Mouse (Mus musculus): ENCODE data around the gene Foxo3. TPM values are rescaled to one million over a fixed set of nuclear protein-coding genes. Genes with fewer than 3 reads are reported as not detected.

The Foxo3 gene
- polyA plus RNA-seq, 1 experiment = 49.3 TPM

DNA sequence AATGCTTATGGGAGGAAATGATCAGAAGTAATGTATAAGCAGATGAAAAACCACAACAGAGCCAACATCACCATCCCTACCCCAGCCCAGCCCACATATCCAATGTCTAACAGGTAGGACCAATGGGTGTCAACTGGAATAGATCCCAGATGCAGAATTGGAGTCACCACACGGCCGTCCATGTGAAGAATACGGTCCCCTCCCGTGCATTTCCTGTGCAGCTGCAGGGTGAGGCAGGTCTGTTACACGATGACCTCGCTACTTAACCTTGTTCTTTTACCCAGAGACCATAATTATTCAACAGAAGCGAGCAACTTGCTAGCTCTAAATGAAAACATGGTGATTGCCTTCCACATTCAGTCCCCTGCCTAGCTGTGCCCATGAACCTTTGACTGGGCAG is 23.4 kb upstream of the Foxo3 start:
- no peak for DNase-seq

GRCm38 (mm10) chr10:42299426-42299825 is 22.9 kb upstream of the Foxo3 start:
- 76% methylated on average over 6 of the region's 6 CpGs for WGBS
- H3K4me3 ChIP-seq (replicated peaks; ENCODE audit: extremely low read depth, low read depth, low read length) = no peak overlapping the region
- DNase-seq = no peak
- no peaks in the 10 kb centered on the region for H3K4me1 ChIP-seq (ENCODE audit: control insufficient read depth, insufficient read depth, low read length)
- TF ChIP-seq CTCF (IDR thresholded peaks at IDR 0.05; ENCODE audit: insufficient read depth, low read length) = no peak
- TF ChIP-seq POLR2A (IDR thresholded peaks at IDR 0.05; ENCODE audit: borderline replicate concordance, extremely low read depth, low read depth, low read length) = no peak

More for the DNA sequence above, 23.4 kb upstream of the Foxo3 start:
- H3K4me3 ChIP-seq (replicated peaks; ENCODE audit: extremely low read depth, low read depth, low read length) = no peak overlapping the region
- WGBS = 37% methylated on average over 7 of the region's 7 CpGs
- TF ChIP-seq POLR2A (IDR thresholded peaks at IDR 0.05; ENCODE audit: borderline replicate concordance, extremely low read depth, low read depth, low read length) (no peak), CTCF (IDR thresholded peaks at IDR 0.05; ENCODE audit: insufficient read depth, low read length) (no peak)
- no peaks in the 10 kb centered on the region for H3K4me1 ChIP-seq (ENCODE audit: control insufficient read depth, insufficient read depth, low read length)

DNA sequence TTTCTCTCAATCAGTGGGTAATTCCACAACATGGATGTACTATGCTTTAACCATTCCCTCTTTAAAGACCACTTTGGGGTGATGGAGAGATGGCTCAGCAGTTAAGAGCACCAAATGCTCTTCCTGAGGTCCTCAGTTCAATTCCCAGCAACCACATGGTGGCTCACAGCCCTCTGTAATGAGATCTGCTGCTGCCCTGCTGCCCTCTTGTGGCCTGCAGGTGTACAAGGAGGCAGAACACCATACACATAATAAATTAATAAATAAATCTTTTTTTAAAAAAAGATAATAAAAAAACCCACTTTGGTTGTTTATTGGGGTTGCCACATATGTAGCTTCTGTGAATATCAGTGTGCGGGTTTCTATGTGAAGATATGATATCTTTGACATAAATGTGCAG is 21.4 kb upstream of the Foxo3 start:
- DNase-seq = peak; percentile 10
- WGBS = 91% methylated on average over 1 of the region's 1 CpGs
- no peaks in the 10 kb centered on the region for H3K4me1 ChIP-seq (ENCODE audit: control insufficient read depth, insufficient read depth, low read length)
- TF ChIP-seq POLR2A (IDR thresholded peaks at IDR 0.05; ENCODE audit: borderline replicate concordance, extremely low read depth, low read depth, low read length) = no peak
- TF ChIP-seq CTCF (IDR thresholded peaks at IDR 0.05; ENCODE audit: insufficient read depth, low read length) = peak; percentile 58
- no peak overlapping the region for H3K4me3 ChIP-seq (replicated peaks; ENCODE audit: extremely low read depth, low read depth, low read length)

GRCm38 (mm10) chr10:42297109-42297508 is 20.6 kb upstream of the Foxo3 start:
- Histone ChIP-seq H3K4me1 (ENCODE audit: control insufficient read depth, insufficient read depth, low read length) (no peaks in the 10 kb centered on the region), H3K4me3 (replicated peaks; ENCODE audit: extremely low read depth, low read depth, low read length) (no peak overlapping the region)
- 76% methylated on average over 2 of the region's 2 CpGs for WGBS
- TF ChIP-seq CTCF (IDR thresholded peaks at IDR 0.05; ENCODE audit: insufficient read depth, low read length) (no peak), POLR2A (IDR thresholded peaks at IDR 0.05; ENCODE audit: borderline replicate concordance, extremely low read depth, low read depth, low read length) (no peak)
- no peak for DNase-seq

GRCm38 (mm10) chr10:42296559-42296958 is 20.0 kb upstream of the Foxo3 start:
- no peak for TF ChIP-seq CTCF (IDR thresholded peaks at IDR 0.05; ENCODE audit: insufficient read depth, low read length)
- no peak for TF ChIP-seq POLR2A (IDR thresholded peaks at IDR 0.05; ENCODE audit: borderline replicate concordance, extremely low read depth, low read depth, low read length)
- DNase-seq = no peak
- Histone ChIP-seq H3K4me1 (ENCODE audit: control insufficient read depth, insufficient read depth, low read length) (no peaks in the 10 kb centered on the region), H3K4me3 (replicated peaks; ENCODE audit: extremely low read depth, low read depth, low read length) (no peak overlapping the region)
- WGBS = 84% methylated on average over 4 of the region's 4 CpGs

DNA sequence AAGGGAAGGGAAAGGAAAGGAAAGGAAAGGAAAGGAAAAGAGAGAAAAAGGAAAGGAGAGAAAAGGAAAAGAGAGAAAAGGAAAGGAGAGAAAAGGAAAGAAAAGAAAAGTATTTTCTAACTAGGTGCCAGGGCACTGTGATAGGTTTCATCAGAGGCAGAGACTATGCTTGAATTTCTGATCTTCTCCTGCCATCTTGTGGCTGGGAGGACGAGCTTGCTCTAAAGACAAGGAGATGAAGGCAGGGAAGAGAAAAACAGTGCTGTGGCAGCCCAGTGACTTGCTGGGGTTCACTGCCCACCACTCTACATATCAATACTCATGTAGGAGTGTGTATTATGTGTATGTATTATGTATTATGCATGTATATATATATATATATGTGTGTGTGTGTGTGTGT is 18.5 kb upstream of the Foxo3 start:
- 9% methylated on average over 1 of the region's 1 CpGs for WGBS
- no peaks in the 10 kb centered on the region for H3K4me1 ChIP-seq (ENCODE audit: control insufficient read depth, insufficient read depth, low read length)
- H3K4me3 ChIP-seq (replicated peaks; ENCODE audit: extremely low read depth, low read depth, low read length) = no peak overlapping the region
- DNase-seq = no peak
- TF ChIP-seq POLR2A (IDR thresholded peaks at IDR 0.05; ENCODE audit: borderline replicate concordance, extremely low read depth, low read depth, low read length) = no peak
- peak; percentile 52 for TF ChIP-seq CTCF (IDR thresholded peaks at IDR 0.05; ENCODE audit: insufficient read depth, low read length)

DNA sequence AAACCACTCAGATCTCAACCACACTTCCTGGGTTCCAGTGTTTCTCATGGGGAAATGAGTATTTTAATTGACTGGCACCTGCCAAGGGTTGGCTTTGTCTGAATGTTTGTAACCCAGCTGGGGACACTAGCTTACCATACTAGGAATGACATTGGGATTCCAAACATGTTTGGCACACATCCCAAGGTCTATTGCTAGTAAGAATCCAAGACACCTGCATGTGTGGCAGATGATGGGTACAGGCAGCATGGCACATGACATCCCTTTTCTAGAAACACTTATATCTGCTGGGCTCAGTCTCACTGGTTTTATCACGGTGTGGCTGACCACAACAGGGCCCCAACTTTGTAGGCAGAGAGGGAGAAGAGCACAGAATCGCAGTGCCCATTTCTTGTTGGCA is 17.8 kb upstream of the Foxo3 start:
- DNase-seq = no peak
- WGBS = 41% methylated on average over 2 of the region's 2 CpGs
- Histone ChIP-seq H3K4me3 (replicated peaks; ENCODE audit: extremely low read depth, low read depth, low read length) (no peak overlapping the region), H3K4me1 (ENCODE audit: control insufficient read depth, insufficient read depth, low read length) (no peaks in the 10 kb centered on the region)
- TF ChIP-seq CTCF (IDR thresholded peaks at IDR 0.05; ENCODE audit: insufficient read depth, low read length) (no peak), POLR2A (IDR thresholded peaks at IDR 0.05; ENCODE audit: borderline replicate concordance, extremely low read depth, low read depth, low read length) (no peak)

- TF ChIP-seq POLR2A (IDR thresholded peaks at IDR 0.05; ENCODE audit: borderline replicate concordance, extremely low read depth, low read depth, low read length) = no peak
- no peak for TF ChIP-seq CTCF (IDR thresholded peaks at IDR 0.05; ENCODE audit: insufficient read depth, low read length)
- H3K4me1 ChIP-seq (ENCODE audit: control insufficient read depth, insufficient read depth, low read length) = no peaks in the 10 kb centered on the region
- peak; percentile 25 for DNase-seq
- H3K4me3 ChIP-seq (replicated peaks; ENCODE audit: extremely low read depth, low read depth, low read length) = no peak overlapping the region
- WGBS = 31% methylated on average over 4 of the region's 4 CpGs
Observed at GRCm38 (mm10) chr10:42293877-42294276, 17.3 kb upstream of the Foxo3 start.

DNA sequence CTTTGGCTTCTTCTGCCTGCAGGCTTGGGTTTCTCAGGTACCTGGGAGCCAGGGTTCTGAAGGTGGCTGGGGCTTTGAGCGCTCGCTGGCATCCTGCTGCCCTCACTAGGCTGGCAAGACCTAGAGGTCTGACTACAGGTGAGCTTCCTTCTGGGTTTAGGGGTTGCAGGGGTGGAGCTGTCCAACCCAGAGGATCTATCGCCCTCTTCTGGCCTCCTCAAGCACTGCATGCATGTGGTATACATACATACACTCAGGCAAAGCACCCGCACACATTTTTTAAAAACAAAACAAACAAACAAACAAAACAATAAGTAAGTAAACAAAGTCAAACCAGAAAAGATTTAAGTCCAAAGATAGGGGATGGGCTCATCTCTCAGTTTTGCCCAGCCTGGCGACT is 14.8 kb upstream of the Foxo3 start:
- Histone ChIP-seq H3K4me3 (replicated peaks; ENCODE audit: extremely low read depth, low read depth, low read length) (no peak overlapping the region), H3K4me1 (ENCODE audit: control insufficient read depth, insufficient read depth, low read length) (no peaks in the 10 kb centered on the region)
- 64% methylated on average over 5 of the region's 5 CpGs for WGBS
- DNase-seq = peak; percentile 48
- TF ChIP-seq POLR2A (IDR thresholded peaks at IDR 0.05; ENCODE audit: borderline replicate concordance, extremely low read depth, low read depth, low read length) = no peak
- TF ChIP-seq CTCF (IDR thresholded peaks at IDR 0.05; ENCODE audit: insufficient read depth, low read length) = peak; percentile 78

DNA sequence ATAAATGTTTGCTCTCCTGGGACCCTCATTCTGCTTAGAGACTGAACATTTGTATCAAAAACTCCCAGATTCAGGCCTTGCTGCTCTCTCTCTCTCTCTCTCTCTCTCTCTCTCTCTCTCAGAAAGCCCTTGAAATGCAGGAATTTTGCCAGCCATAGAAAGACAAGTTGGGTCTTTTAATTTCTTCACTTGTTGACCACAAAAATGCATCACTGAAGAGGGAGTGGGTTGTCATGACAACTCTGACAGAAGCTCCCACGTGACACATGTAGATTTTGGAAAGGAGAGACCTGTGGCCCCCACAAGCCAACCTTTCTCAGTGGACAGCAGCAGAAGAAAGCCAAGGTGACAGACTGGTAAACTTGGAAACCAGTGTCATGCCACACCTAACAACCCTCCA is 11.1 kb upstream of the Foxo3 start:
- Histone ChIP-seq H3K4me1 (ENCODE audit: control insufficient read depth, insufficient read depth, low read length) (no peaks in the 10 kb centered on the region), H3K4me3 (replicated peaks; ENCODE audit: extremely low read depth, low read depth, low read length) (no peak overlapping the region)
- WGBS = 52% methylated on average over 1 of the region's 1 CpGs
- no peak for DNase-seq
- TF ChIP-seq POLR2A (IDR thresholded peaks at IDR 0.05; ENCODE audit: borderline replicate concordance, extremely low read depth, low read depth, low read length) (no peak), CTCF (IDR thresholded peaks at IDR 0.05; ENCODE audit: insufficient read depth, low read length) (no peak)

Measured in lung, adult 2 months (tissue).